Mouse (Mus musculus): Measurements from ENCODE around the gene Gm28035. TPM values are rescaled to one million over a fixed set of nuclear protein-coding genes. Genes with fewer than 3 reads are reported as not detected.

Gm28035 gene
- polyA plus RNA-seq, 1 experiment from 2014 or later: 0.39 TPM

DNA sequence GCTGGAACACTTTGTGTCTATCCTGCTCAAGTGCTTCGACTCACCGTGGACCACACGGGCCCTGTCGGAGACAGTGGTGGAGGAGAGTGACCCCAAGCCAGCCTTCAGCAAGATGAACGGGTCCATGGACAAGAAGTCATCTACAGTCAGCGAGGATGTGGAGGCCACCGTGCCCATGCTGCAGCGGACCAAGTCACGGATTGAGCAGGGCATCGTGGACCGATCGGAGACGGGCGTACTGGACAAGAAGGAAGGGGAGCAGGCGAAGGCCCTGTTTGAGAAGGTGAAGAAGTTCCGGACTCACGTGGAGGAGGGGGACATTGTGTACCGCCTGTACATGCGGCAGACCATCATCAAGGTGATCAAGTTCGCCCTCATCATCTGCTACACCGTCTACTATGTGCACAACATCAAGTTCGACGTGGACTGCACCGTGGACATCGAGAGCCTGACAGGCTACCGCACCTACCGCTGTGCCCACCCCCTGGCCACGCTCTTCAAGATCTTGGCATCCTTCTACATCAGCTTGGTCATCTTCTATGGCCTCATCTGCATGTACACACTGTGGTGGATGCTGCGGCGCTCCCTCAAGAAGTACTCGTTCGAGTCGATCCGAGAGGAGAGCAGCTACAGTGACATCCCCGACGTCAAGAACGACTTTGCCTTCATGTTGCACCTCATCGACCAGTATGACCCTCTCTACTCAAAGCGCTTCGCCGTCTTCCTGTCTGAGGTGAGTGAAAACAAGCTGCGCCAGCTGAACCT lies 15.4 kb downstream of the Gm28035 start:
- Histone ChIP-seq H3K27ac (no peak overlapping the region), H3K36me3 (peaks cover 94% of the 10 kb centered on the region), H3K4me1 (replicated peaks) (peaks cover 10% of the 10 kb centered on the region; the same call in 1 of the 2 replicates), H3K27me3 (no peaks in the 10 kb centered on the region), H3K9ac (replicated peaks) (no peak overlapping the region), H3K4me2 (replicated peaks) (no peak overlapping the region), H3K4me3 (replicated peaks) (no peak overlapping the region), H3K9me3 (no peaks in the 10 kb centered on the region)
- no peak for ATAC-seq
- 97% methylated on average over 42 of the region's 42 CpGs for WGBS

DNA sequence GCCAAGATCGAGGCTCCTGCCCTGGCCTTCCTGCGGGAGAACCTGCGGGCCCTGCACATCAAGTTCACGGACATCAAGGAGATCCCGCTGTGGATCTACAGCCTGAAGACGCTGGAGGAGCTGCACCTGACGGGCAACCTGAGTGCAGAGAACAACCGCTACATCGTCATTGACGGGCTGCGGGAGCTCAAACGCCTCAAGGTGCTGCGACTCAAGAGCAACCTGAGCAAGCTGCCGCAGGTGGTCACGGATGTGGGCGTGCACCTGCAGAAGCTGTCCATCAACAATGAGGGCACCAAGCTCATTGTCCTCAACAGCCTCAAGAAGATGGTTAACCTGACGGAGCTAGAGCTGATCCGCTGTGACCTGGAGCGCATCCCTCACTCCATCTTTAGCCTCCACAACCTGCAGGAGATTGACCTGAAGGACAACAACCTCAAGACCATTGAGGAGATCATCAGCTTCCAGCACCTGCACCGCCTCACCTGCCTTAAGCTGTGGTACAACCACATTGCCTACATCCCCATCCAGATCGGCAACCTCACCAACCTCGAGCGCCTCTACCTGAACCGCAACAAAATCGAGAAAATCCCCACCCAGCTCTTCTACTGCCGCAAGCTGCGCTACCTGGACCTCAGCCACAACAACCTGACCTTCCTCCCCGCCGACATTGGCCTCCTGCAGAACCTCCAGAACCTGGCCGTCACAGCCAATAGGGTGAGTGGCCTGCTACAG lies 16.4 kb downstream of the Gm28035 start:
- Histone ChIP-seq H3K9me3 (no peaks in the 10 kb centered on the region), H3K4me1 (replicated peaks) (peaks cover 7% of the 10 kb centered on the region), H3K36me3 (peaks cover 96% of the 10 kb centered on the region), H3K27me3 (no peaks in the 10 kb centered on the region), H3K9ac (replicated peaks) (no peak overlapping the region), H3K4me2 (replicated peaks) (no peak overlapping the region), H3K4me3 (replicated peaks) (no peak overlapping the region), H3K27ac (no peak overlapping the region)
- ATAC-seq: no peak
- WGBS: 97% methylated on average over 30 of the region's 30 CpGs

DNA sequence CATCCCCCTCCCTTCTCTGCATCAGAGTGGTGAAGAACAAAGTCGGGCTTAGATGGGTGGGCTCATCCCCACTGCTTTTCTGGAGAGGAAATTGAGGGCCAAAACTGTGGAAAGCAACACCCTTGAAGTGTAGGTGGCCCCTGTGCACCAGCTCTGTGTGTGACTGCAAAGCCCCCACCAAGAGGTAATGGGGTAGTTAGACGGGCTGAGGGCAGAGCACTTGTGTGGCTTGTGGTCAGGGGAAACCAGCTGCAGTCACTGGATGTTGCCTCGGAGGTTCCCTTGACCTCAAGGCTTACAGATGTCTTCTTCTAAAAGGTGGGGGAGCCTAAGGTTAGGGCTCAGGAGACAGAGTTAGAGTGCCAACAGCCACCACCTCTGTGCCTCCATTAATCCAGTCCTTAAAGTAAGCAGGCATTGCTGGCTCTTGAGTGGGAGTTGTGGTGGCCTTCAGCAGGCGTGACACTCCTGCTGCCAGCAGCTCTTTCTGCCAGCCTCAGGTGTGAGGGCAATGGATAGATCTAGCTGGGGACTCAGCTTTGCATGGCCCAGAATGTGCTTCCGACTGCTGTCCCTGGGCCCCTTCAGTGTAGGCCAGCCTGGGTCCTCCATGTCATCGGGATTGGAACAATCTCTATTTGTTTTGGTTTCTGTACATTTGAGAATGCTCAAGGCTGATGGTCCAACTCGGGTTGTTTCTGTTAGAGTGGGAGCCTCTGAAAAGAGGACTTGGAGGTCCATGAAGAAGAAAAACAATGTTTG lies 17.5 kb downstream of the Gm28035 start:
- Histone ChIP-seq H3K27ac (no peak overlapping the region), H3K9me3 (no peaks in the 10 kb centered on the region), H3K27me3 (no peaks in the 10 kb centered on the region), H3K4me2 (replicated peaks) (no peak overlapping the region), H3K36me3 (peaks cover 94% of the 10 kb centered on the region), H3K4me1 (replicated peaks) (peaks cover 13% of the 10 kb centered on the region), H3K4me3 (replicated peaks) (no peak overlapping the region), H3K9ac (replicated peaks) (no peak overlapping the region)
- WGBS: 91% methylated on average over 7 of the region's 7 CpGs
- ATAC-seq: no peak

DNA sequence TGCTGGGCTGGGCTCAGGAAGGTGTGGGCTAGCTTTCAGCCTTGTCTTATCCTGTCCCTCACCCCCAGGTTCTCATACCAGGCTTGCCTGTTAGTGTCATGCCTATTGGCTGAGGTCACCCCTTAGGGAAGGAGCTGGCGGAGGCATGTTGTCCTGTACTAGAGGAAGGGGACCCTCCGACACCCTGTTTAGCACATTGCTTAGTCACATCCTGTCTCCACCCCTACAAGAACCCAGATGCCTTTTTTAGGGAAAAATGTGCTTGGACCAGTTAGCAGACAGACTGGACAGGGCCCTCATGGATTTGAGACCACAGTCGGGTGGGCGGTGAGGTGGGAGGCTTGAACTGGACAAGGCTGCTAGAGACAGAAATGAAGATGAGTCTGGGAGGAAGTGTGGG lies 18.2 kb downstream of the Gm28035 start:
- Histone ChIP-seq H3K27ac (no peak overlapping the region), H3K27me3 (no peaks in the 10 kb centered on the region), H3K4me2 (replicated peaks) (no peak overlapping the region), H3K9me3 (no peaks in the 10 kb centered on the region), H3K4me3 (replicated peaks) (no peak overlapping the region), H3K9ac (replicated peaks) (no peak overlapping the region), H3K36me3 (peaks cover 94% of the 10 kb centered on the region), H3K4me1 (replicated peaks) (peaks cover 18% of the 10 kb centered on the region)
- WGBS: 92% methylated on average over 4 of the region's 4 CpGs
- ATAC-seq: no peak

DNA sequence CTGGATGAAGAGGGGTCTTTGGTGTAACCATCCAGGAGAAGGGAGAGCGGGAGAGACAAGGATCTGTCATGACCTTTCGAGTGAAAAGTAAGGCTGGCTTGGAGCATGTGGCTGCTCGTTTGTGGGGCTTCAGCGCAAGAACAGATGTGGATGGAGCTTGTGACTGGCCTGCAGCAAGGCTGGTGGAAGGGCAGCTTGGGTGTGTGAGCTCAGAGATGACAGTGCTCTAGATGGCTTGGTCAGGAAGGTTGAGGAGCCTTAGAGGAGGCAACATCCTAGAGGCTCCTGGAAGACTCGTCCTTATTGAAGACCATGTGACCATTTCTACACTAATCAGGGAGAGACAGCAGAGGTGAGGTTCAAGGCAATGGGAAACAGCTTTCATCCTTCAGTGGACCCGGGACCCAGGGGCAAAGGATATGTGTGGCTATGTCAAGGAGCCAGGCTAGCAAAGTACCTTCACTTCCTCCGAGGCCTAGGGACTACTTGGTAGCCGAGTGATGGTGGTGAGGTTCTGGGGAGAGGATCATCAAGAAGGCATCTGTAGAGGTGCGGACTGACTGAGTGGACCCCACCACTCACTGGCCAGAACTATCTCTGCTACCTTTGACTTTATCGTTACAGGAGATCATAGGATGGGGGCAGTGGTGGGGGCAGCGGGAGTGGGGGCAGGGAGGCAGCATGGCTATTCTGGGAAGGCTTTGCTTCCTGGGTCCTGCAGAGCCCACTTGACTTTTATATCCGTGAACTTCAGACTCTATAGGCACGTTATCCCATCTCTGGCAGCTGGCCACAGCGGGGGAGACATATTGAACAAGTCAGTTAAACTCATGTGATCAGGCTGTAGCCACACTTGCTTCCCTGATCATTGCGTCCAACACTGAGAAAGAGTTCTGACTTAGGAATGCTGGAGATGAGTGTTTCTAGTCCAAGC lies 19.0 kb downstream of the Gm28035 start:
- 92% methylated on average over 15 of the region's 15 CpGs for WGBS
- Histone ChIP-seq H3K27me3 (no peaks in the 10 kb centered on the region), H3K27ac (no peak overlapping the region), H3K4me1 (replicated peaks) (peaks cover 24% of the 10 kb centered on the region), H3K36me3 (peaks cover 97% of the 10 kb centered on the region), H3K9ac (replicated peaks) (no peak overlapping the region), H3K4me3 (replicated peaks) (no peak overlapping the region), H3K9me3 (no peaks in the 10 kb centered on the region), H3K4me2 (replicated peaks) (no peak overlapping the region)
- ATAC-seq: no peak

DNA sequence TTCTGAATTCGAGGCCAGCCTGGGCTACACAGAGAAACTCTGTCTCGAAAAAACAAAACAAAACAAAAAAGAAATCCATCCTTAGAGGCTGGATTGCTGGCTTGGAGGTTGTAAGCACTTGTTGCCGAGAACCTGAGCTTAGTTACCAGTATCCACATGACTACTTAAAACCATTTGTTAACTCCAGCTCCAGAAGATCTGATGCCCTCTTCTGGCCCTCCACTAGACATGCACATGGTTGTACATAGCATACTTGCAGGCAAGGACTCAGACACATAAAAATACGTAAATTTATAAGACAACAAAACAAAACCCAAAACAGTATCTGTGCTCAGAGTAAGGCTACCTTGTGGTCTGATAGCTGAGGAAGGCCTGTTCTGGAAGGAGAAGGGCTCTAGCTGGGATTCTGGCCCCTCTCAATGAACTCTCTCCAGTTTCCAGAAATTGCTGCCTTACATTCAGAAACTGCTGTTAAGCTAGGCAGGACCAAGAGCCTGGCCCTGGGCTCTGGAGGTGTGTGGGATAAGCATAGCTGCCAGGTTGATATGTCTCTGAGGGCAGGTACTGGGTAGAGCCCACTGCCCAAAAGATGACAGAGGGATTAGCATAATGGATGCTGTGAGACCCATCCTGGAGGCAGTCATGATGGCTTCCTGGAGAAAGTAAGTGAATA lies 20.8 kb downstream of the Gm28035 start:
- Histone ChIP-seq H3K9ac (replicated peaks) (no peak overlapping the region), H3K4me2 (replicated peaks) (no peak overlapping the region), H3K4me1 (replicated peaks) (peaks cover 42% of the 10 kb centered on the region), H3K4me3 (replicated peaks) (no peak overlapping the region), H3K36me3 (peaks cover 88% of the 10 kb centered on the region), H3K27ac (no peak overlapping the region), H3K9me3 (no peaks in the 10 kb centered on the region), H3K27me3 (no peaks in the 10 kb centered on the region)
- ATAC-seq: no peak
- 89% methylated on average over 4 of the region's 4 CpGs for WGBS

DNA sequence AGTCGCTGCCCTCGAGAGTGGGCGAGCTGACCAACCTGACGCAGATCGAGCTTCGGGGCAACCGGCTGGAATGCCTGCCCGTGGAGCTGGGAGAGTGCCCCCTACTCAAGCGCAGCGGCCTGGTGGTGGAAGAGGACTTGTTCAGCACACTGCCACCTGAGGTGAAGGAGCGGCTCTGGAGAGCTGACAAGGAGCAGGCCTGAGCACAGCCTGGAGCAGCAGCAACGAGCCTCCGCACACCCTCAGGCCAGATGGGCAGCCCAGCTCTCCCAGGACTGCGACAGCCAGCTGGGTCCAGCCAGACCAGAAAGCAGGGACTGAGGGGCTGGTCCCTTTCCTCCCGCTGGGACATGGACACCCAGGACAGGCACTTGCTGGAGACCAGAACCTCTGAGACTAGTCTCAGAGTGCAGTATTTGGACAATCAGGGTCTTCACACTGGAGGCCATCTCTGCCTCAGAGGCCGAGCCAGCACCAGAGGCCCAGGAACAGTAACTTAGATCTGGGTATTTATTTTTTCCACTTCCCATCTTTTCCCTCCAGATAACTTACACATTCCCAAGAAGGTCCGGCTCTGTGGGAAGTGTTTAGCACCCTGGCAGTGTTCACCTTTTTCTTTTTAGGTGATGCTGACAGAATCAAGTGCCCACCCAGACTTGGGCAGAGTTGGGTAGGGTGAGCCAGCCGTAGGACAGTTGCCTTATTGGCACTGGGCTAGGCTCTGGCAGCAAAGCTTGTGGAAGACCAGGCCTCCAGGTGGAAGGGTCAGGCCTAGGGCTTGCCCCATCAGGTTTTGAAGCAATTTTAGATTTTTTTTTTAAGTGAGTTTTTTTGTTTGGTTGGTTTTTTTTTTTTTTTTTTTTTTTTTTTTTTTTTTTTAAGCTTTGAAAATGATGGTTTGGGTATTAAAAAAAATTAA lies 21.8 kb downstream of the Gm28035 start:
- Histone ChIP-seq H3K9me3 (no peaks in the 10 kb centered on the region), H3K4me2 (replicated peaks) (no peak overlapping the region), H3K27me3 (no peaks in the 10 kb centered on the region), H3K9ac (replicated peaks) (no peak overlapping the region; the same call in 1 of the 2 replicates), H3K4me1 (replicated peaks) (peaks cover 50% of the 10 kb centered on the region), H3K36me3 (peaks cover 78% of the 10 kb centered on the region), H3K27ac (no peak overlapping the region), H3K4me3 (replicated peaks) (no peak overlapping the region)
- no peak for ATAC-seq
- WGBS: 94% methylated on average over 18 of the region's 18 CpGs

DNA sequence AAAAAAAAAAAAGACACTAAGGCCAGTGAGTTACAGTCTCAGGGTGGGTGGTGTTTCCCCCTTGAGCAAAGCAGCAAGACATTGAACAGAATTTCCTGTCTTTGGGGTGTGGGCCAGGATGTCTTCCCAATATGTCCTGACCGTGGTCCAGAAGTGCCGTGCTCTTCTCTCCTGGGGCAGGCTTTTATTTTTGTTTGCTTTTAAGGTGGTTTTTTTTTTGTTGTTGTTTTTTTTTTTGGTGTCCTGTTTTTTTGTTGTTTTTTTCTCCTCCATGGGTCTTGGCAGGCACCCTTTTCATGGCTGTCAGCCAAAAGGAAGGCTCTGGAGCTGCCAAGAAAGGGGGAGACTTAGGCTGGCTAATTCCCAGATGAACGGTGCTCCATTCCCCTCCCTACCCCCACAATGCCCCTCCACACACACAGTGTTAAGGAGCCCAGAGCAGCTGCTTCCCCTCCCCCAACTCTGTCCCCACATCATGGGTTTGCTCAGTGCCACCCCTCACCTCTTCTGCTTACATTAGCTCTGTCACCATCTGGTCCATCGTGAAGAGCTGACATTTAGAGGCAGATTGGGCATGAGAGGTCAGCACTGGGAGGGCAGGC lies 22.6 kb downstream of the Gm28035 start:
- peak; percentile 65 for ATAC-seq
- H3K36me3 ChIP-seq: peaks cover 70% of the 10 kb centered on the region
- H3K9ac ChIP-seq (replicated peaks): no peak overlapping the region
- no peak overlapping the region for H3K4me2 ChIP-seq (replicated peaks)
- H3K4me3 ChIP-seq (replicated peaks): no peak overlapping the region
- no peaks in the 10 kb centered on the region for H3K27me3 ChIP-seq
- H3K27ac ChIP-seq: 0 out of 2 replicates have a peak overlapping the region, but pooled peaks have one; percentile 14
- no peaks in the 10 kb centered on the region for H3K9me3 ChIP-seq
- 57% methylated on average over 4 of the region's 4 CpGs for WGBS
- H3K4me1 ChIP-seq (replicated peaks): peaks cover 50% of the 10 kb centered on the region

DNA sequence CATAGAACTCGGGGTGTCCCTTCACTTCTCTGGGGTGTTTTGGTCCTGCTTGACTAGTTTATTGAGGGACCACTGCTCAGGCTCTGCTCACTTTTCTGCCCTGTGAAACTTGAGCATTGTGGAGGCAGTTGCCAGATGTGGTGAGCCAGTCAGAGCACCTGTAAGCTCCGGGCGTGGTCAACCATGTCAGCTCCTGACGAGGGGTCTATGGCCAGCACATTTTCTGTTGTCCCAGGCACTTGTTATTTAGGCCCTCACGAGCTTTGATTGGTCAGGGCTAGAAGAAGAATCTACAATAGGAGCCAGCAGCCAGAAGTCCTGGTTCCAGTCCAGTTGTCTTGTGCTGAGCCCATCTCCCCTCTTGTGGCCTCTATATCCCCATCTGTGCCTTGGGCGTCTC lies 23.4 kb downstream of the Gm28035 start:
- H3K9me3 ChIP-seq: no peaks in the 10 kb centered on the region
- peaks cover 50% of the 10 kb centered on the region for H3K4me1 ChIP-seq (replicated peaks)
- no peak for ATAC-seq
- no peak overlapping the region for H3K27ac ChIP-seq
- H3K27me3 ChIP-seq: no peaks in the 10 kb centered on the region
- H3K9ac ChIP-seq (replicated peaks): no peak overlapping the region
- WGBS: 97% methylated on average over 6 of the region's 6 CpGs
- no peak overlapping the region for H3K4me3 ChIP-seq (replicated peaks)
- peaks cover 62% of the 10 kb centered on the region for H3K36me3 ChIP-seq
- H3K4me2 ChIP-seq (replicated peaks): no peak overlapping the region

Measured in midbrain, embryonic 13.5 days (tissue).